Comparison of ENCODE assay signal across 8 mouse cellular contexts in the genomic region with DNA sequence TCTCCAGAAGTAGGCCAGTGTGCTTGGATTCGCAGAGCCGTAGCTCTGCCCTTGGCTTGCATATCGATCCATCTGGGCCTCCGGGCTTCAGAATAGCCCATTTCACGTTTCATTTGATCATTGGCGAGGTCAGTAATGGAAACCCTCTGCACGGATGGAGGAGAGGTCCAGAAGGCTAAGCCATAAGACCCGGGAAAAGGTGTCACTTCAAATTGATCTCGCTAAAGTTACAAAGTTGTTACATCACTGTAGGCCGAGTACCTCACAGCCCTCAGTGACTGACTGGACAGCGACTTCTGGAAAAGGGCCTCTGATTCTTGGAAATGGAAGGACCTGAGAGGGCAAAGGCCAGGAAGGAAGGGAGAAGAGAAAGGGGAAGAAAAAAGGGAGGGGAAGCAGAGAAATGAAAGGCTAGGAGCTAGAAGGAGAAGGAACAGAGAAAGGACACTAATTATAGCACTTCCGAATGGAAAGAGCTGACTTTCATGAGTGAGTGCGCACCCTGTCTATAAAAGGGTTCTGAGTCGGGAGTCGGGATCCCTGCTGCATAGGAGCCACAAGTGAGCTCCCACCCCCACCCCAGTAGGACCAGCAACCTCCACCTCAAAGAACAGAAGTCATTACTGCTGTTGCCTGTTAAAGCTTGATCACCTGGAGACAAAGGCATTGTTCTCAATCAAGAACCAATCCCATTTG. TPM values are rescaled to one million over a fixed set of nuclear protein-coding genes. Genes with fewer than 3 reads are reported as not detected.
DNase-seq lines count a peak whose midpoint lies in the region; ATAC-seq and TF ChIP-seq lines count a peak whose summit lies in the region.

No protein-coding gene starts in this region.

- no peak for TF ChIP-seq CTCF in left cerebral cortex, adult 2 months (IDR thresholded peaks at IDR 0.05)

- peaks cover 4% of the 10 kb centered on the region; the same call in 1 of the 2 replicates for H3K27me3 ChIP-seq in embryonic facial prominence, embryonic 14.5 days (replicated peaks; ENCODE audit: control insufficient read depth, insufficient read depth, low read length)
- peaks cover 3% of the 10 kb centered on the region; the same call in 1 of the 2 replicates for H3K27me3 ChIP-seq in intestine, embryonic 15.5 days (replicated peaks)
- peaks cover 23% of the 10 kb centered on the region for H3K27me3 ChIP-seq in neural tube, embryonic 13.5 days

- H3K9me3 ChIP-seq in embryonic facial prominence, embryonic 14.5 days (ENCODE audit: control insufficient read depth, low read length): no peaks in the 10 kb centered on the region
- no peaks in the 10 kb centered on the region for H3K9me3 ChIP-seq in intestine, embryonic 15.5 days
- H3K9me3 ChIP-seq in neural tube, embryonic 13.5 days: no peaks in the 10 kb centered on the region

- H3K36me3 ChIP-seq in embryonic facial prominence, embryonic 14.5 days (ENCODE audit: control insufficient read depth, insufficient read depth, low read length): no peaks in the 10 kb centered on the region
- no peaks in the 10 kb centered on the region for H3K36me3 ChIP-seq in intestine, embryonic 15.5 days
- no peaks in the 10 kb centered on the region for H3K36me3 ChIP-seq in neural tube, embryonic 13.5 days

- 0 out of 2 replicates have a peak overlapping the region, but pooled peaks have one; percentile 74 for H3K9ac ChIP-seq in embryonic facial prominence, embryonic 14.5 days (ENCODE audit: low read depth, low read length)
- H3K9ac ChIP-seq in intestine, embryonic 15.5 days: peak overlapping the region; percentile 63
- peak overlapping the region; percentile 88 for H3K9ac ChIP-seq in neural tube, embryonic 13.5 days

- H3K4me2 ChIP-seq in embryonic facial prominence, embryonic 14.5 days (ENCODE audit: low read depth, low read length): peak overlapping the region; percentile 63
- H3K4me2 ChIP-seq in intestine, embryonic 15.5 days (replicated peaks): peak overlapping the region; percentile 92
- peak overlapping the region; percentile 69 for H3K4me2 ChIP-seq in neural tube, embryonic 13.5 days

- no peak for DNase-seq in left cerebral cortex, adult 2 months (ENCODE audit: extremely low spot score in 1 of 2, low spot score in 2 of 2)
- no peak for DNase-seq in left cerebral cortex, adult 8-10 months (ENCODE audit: low spot score in 2 of 2)
- no peak for DNase-seq in embryonic facial prominence, embryonic 14.5 days (ENCODE audit: low spot score)
- DNase-seq in right cerebral cortex, postnatal 14 days: no peak
- DNase-seq in left cerebral cortex, postnatal 4 days: no peak
- no peak for DNase-seq in adrenal gland, postnatal 14 days

- WGBS in embryonic facial prominence, embryonic 14.5 days: 24% methylated on average over 15 of the region's 15 CpGs
- WGBS in intestine, embryonic 15.5 days: 24% methylated on average over 15 of the region's 15 CpGs
- WGBS in neural tube, embryonic 13.5 days: 18% methylated on average over 15 of the region's 15 CpGs

- peak overlapping the region; percentile 59 for H3K4me3 ChIP-seq in left cerebral cortex, adult 2 months
- H3K4me3 ChIP-seq in embryonic facial prominence, embryonic 14.5 days (ENCODE audit: low read depth, low read length): peak overlapping the region; percentile 80
- H3K4me3 ChIP-seq in intestine, embryonic 15.5 days (replicated peaks): peak overlapping the region; percentile 81
- H3K4me3 ChIP-seq in neural tube, embryonic 13.5 days: peak overlapping the region; percentile 87

- peak overlapping the region; percentile 10; the same call in 1 of the 2 replicates for H3K27ac ChIP-seq in left cerebral cortex, adult 2 months
- peak overlapping the region; percentile 72; the same call in 1 of the 2 replicates for H3K27ac ChIP-seq in embryonic facial prominence, embryonic 14.5 days (replicated peaks; ENCODE audit: low read depth, low read length)
- H3K27ac ChIP-seq in intestine, embryonic 15.5 days: peak overlapping the region; percentile 79; the same call in 1 of the 2 replicates
- H3K27ac ChIP-seq in neural tube, embryonic 13.5 days (replicated peaks): peak overlapping the region; percentile 93

- H3K4me1 ChIP-seq in embryonic facial prominence, embryonic 14.5 days (ENCODE audit: control insufficient read depth, insufficient read depth, low read length): peaks cover 10% of the 10 kb centered on the region
- peaks cover 17% of the 10 kb centered on the region for H3K4me1 ChIP-seq in intestine, embryonic 15.5 days (replicated peaks)
- peaks cover 32% of the 10 kb centered on the region for H3K4me1 ChIP-seq in neural tube, embryonic 13.5 days (replicated peaks)

- intact Hi-C loops in left cerebral cortex, adult 2 months (cut with DNase I): loop anchor here (5.0 kb wide), 1 partner anchor 106 kb away; no protein-coding TSS in a partner anchor
- intact Hi-C loops in left cerebral cortex, postnatal 4 days (cut with DNase I): loop anchor here (10.0 kb wide), 1 partner anchor 113 kb away; no protein-coding TSS in a partner anchor

- ATAC-seq in embryonic facial prominence, embryonic 14.5 days (ENCODE audit: low read depth): no peak
- ATAC-seq in intestine, embryonic 15.5 days: peak; percentile 26
- ATAC-seq in neural tube, embryonic 13.5 days (ENCODE audit: low read depth): no peak

RNA-seq across cellular contexts. Expression of a gene that starts 3.5 kb away (rescaled TPM):
- total RNA-seq in left cerebral cortex, adult 2 months (2021): 10 to 100 TPM; 23.5 to 26.7 TPM
- total RNA-seq in left cerebral cortex, adult 8-10 months (2022): 10 to 100 TPM; 19.9 to 23.9 (median 21.7) TPM
- 10.5 and 12.1 TPM in 2 replicates for polyA plus RNA-seq in embryonic facial prominence, embryonic 14.5 days (2014; fragmentation: Nextera tagmentation; extraction: Ambion mirVana)
- polyA plus RNA-seq in intestine, embryonic 15.5 days (2015; fragmentation: Nextera tagmentation; extraction: Ambion mirVana): 3.8 and 4.6 TPM in 2 replicates
- 26.0 and 34.8 TPM in 2 replicates for polyA plus RNA-seq in neural tube, embryonic 13.5 days (2015; fragmentation: Nextera tagmentation; extraction: Ambion mirVana)
- total RNA-seq in left cerebral cortex, postnatal 4 days (2021): 10 to 100 TPM; 24.9 to 29.0 TPM
- 2.1 and 4.5 TPM in 2 replicates for total RNA-seq in adrenal gland, postnatal 14 days (2021)

Comparison
In these comparisons a context has a peak if more than half of its experiments do, and no peak if none do; other contexts are left out.
1. H3K27ac ChIP-seq: peak in every context shown above with its lines; median percentile 93 in neural tube, embryonic 13.5 days; 79 in intestine, embryonic 15.5 days; 72 in embryonic facial prominence, embryonic 14.5 days; 10 in left cerebral cortex, adult 2 months.